Mouse (Mus musculus): Measurements from ENCODE around the gene Prtn3. TPM values are rescaled to one million over a fixed set of nuclear protein-coding genes. Genes with fewer than 3 reads are reported as not detected.

Gene Prtn3
- polyA plus RNA-seq, 1 experiment from 2014 or later, result 3.7 TPM

DNA sequence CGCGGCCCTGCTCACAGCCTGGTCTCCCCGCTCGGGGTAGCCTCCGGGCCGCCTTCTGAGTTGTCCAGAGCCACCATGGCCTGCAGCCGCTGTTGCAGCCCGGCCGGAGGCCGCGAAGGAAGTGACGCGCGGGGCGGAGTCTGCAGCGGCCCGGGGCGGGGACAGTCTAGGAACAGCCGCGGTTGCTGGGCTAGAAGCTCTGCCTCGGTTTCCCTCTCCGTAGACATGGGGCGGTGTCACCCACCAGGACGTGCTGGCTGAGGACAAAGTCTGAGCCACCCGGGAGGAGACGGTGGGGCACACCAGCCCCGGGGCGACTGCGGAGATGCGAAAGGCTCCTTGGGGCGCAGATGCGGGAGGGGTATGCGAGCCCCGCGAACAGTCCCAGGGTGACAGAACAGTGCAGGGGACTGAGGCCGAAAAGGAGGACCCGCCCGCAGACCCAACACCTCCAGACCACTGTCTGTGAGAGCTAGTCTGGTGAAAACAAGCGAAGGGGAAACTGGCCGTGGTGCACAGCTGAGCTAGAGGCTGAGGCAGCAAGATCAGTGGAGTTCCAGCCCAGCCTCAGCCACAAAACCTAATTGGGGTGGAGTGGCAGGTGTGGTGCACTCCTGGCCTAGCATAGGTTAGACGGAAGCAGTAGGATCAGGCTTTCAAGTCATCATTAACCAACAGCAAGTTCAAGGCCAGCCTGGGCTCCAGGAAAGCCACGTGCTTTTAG lies 42.7 kb downstream of the Prtn3 start, which contains the start of gene Kiss1r:
Gene Kiss1r, plus strand, starts transcription at position 164 of the 724 bp plus-strand sequence.
- Histone ChIP-seq H3K4me3 (replicated peaks) (peak within 1 kb of the TSS; percentile 75), H3K4me1 (replicated peaks) (peaks cover 59% of the 10 kb centered on the region), H3K9ac (peak within 1 kb of the TSS; percentile 97), H3K4me2 (replicated peaks) (peak within 1 kb of the TSS; percentile 92), H3K27ac (peak within 1 kb of the TSS; percentile 77), H3K9me3 (no peaks in the 10 kb centered on the region), H3K36me3 (0 out of 2 replicates have a peak, but pooled peaks cover under 1% of the 10 kb centered on the region), H3K27me3 (replicated peaks) (peaks cover 45% of the 10 kb centered on the region)
- WGBS, result 2% methylated on average over 42 of the region's 42 CpGs
- ATAC-seq, result peak; percentile 84

DNA sequence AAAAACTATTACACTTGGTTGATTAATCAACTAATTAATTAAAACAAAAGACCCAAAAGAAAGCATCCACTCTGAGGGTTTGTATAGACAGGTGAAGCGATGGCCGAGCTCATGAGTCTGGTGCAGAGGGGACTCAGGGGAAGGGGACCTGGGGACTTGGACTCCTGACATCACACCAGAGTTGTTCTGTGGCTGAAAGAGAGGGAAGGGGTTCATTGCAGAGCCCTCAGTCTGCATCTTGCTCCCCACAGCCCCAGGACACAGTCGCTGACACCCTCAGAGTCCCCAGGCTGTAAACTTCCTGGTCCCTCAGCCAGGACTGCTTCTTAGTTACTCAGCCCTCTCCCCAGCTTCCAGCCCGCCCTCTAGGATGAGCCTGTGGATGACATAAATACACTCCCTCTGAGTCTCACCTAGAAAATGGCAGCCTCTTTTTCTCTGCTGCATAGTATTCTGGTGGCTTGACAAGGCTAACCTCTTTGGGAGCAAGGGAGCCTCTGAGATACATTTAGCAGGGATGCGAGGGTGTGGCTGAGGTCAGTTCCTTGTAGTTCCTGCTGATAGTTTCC lies 43.3 kb downstream of the Prtn3 start:
- H3K27ac ChIP-seq, result peak overlapping the region; percentile 77; the same call in 1 of the 2 replicates
- H3K9ac ChIP-seq, result no peak overlapping the region
- H3K27me3 ChIP-seq (replicated peaks), result peaks cover 51% of the 10 kb centered on the region
- H3K4me1 ChIP-seq (replicated peaks), result peaks cover 55% of the 10 kb centered on the region
- 69% methylated on average over 5 of the region's 5 CpGs for WGBS
- H3K4me3 ChIP-seq (replicated peaks), result peak overlapping the region; percentile 75
- peak overlapping the region; percentile 92 for H3K4me2 ChIP-seq (replicated peaks)
- H3K9me3 ChIP-seq, result no peaks in the 10 kb centered on the region
- ATAC-seq, result no peak
- H3K36me3 ChIP-seq, result no peaks in the 10 kb centered on the region

DNA sequence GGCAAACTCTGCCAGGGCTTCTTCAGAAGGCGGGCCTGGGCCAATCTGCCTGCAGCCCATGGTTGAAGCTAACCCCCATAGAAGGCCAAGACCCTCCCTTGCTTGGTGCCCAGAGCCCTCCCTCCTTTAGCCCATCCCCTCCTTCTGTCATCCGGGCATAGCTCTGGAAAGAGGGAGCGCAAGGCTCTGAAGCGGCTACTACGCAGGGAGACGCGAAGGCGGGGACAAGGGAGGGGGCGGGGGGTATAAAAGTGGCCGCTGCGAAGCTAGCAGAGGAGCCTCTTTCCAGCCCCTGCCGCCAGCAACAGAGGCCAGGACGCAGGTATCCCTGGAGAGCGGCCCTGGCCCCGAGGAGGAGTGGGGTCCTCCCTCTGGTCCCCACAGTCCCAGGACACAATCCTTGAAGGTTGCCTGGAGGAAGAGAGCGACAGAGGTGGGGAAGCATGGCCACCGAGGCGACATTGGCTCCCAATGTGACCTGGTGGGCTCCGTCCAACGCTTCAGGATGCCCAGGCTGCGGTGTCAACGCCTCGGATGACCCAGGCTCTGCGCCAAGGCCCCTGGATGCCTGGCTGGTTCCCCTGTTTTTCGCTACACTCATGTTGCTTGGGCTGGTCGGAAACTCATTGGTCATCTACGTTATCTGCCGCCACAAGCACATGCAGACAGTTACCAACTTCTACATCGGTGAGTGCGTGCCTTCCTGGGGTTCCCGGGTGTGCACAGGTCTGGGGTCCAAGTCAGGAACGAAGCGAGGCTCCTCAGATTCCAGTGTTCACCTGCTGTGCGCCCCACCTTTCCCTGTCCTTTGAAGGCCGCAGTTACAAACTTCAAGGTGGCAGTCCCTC lies 44.2 kb downstream of the Prtn3 start:
- no peak for ATAC-seq
- Histone ChIP-seq H3K4me3 (replicated peaks) (peak overlapping the region; percentile 6), H3K4me2 (replicated peaks) (peak overlapping the region; percentile 53), H3K27ac (no peak overlapping the region), H3K36me3 (no peaks in the 10 kb centered on the region), H3K9me3 (no peaks in the 10 kb centered on the region), H3K27me3 (replicated peaks) (peaks cover 60% of the 10 kb centered on the region), H3K4me1 (replicated peaks) (peaks cover 54% of the 10 kb centered on the region), H3K9ac (peak overlapping the region; percentile 20; the same call in 1 of the 2 replicates)
- 12% methylated on average over 34 of the region's 35 CpGs for WGBS

DNA sequence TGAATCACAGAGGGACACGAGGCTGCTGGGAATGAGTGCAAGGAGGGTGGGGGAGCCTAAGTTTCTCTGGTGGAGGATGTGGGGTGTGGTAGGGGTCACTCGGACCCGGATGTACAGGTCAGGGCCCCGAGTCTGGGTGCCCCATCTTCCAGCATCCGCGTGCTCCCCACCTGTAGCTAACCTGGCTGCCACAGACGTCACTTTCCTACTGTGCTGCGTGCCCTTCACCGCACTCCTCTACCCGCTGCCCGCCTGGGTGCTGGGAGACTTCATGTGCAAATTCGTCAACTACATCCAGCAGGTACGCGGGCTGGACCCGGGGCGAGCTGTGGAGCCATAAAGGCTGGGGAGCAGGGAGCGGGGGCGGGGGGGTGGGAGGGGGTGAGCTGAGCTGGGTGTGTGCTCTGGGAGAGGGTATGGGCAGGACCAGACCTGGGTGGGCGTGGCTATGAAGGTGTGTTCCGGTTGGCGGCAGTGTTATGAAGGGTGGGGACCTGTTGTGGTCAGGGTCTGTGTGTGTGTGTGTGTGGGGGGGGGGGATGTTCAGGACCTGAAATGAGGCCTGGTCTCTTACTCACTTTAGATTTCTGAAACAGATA lies 45.1 kb downstream of the Prtn3 start:
- peaks cover 60% of the 10 kb centered on the region for H3K27me3 ChIP-seq (replicated peaks)
- no peak overlapping the region for H3K9ac ChIP-seq

DNA sequence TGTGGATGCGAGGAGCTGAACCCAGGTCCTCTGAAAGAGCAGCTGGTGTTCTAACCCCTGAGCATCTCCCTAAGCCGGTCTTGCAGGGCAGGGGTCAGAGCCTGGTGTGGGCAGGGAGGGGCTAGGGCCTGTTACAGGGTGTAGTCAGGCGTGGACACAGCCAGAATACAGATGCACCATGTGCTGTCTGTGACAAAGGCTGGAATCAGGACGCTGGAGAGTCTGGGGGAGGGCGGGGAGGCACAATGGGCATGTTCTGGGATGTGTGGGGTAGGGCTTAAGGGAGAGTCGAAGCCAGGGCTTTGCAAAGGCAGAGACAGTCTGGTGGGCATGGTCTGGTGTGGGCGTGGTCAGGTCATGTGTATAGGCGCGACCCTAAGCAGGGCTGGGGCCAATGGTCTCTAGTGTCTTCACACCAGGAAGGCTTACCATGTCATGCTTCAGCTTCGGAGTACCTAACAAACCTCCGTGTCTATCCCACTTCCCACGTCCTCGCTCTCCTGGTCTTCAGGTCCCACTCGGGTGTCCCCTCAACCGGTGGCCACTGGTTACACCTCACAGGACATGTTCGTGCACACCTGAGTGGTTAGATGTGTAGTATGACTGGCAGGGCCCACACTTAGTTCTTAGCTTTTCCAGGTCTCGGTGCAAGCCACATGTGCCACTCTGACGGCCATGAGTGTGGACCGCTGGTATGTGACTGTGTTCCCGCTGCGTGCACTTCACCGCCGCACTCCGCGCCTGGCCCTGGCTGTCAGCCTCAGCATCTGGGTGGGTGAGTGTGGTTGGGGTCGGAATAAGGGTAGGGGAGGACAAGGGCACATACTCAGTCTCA lies 46.0 kb downstream of the Prtn3 start:
- Histone ChIP-seq H3K36me3 (no peaks in the 10 kb centered on the region), H3K9ac (no peak overlapping the region), H3K4me1 (replicated peaks) (peaks cover 46% of the 10 kb centered on the region), H3K4me3 (replicated peaks) (peak overlapping the region; percentile 31; the same call in 1 of the 2 replicates), H3K27me3 (replicated peaks) (peaks cover 60% of the 10 kb centered on the region), H3K4me2 (replicated peaks) (peak overlapping the region; percentile 72), H3K27ac (no peak overlapping the region), H3K9me3 (no peaks in the 10 kb centered on the region)
- 27% methylated on average over 26 of the region's 26 CpGs for WGBS
- no peak for ATAC-seq

More for the DNA sequence above, 45.1 kb downstream of the Prtn3 start:
- WGBS, result 4% methylated on average over 21 of the region's 21 CpGs
- Histone ChIP-seq H3K9me3 (no peaks in the 10 kb centered on the region), H3K4me2 (replicated peaks) (peak overlapping the region; percentile 53), H3K4me1 (replicated peaks) (peaks cover 50% of the 10 kb centered on the region), H3K36me3 (no peaks in the 10 kb centered on the region), H3K4me3 (replicated peaks) (0 out of 2 replicates have a peak overlapping the region, but pooled peaks have one; percentile 6), H3K27ac (no peak overlapping the region)
- ATAC-seq, result no peak

DNA sequence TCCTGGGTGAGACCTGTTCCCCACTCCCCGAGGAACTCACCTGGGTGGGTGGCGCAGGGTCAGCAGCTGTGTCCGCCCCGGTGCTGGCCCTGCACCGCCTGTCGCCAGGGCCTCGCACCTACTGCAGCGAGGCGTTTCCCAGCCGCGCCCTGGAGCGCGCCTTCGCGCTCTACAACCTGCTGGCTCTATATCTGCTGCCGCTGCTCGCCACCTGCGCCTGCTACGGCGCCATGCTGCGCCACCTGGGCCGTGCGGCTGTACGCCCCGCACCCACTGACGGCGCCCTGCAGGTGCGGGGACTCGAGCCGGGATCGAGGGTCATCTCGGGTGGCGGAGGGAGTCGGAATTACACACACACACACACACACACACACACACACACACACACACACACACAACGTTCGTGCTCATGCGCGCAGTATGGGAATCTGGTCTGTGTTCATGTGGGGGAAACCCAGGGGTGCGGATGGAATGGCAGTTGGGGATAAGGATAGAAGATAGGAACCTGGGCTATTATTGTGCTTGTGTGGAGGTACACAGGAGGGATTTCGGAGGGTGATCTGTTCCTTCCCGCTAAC lies 46.8 kb downstream of the Prtn3 start, which contains the start of gene R3hdm4:
Gene R3hdm4, minus strand, starts transcription at position 251 of the 578 bp plus-strand sequence.
- Histone ChIP-seq H3K27me3 (replicated peaks) (peaks cover 60% of the 10 kb centered on the region), H3K27ac (no peak within 1 kb of the TSS), H3K4me1 (replicated peaks) (peaks cover 47% of the 10 kb centered on the region), H3K4me3 (replicated peaks) (peak within 1 kb of the TSS; percentile 31), H3K9me3 (no peaks in the 10 kb centered on the region), H3K4me2 (replicated peaks) (peak within 1 kb of the TSS; percentile 72), H3K36me3 (no peaks in the 10 kb centered on the region), H3K9ac (peak within 1 kb of the TSS; percentile 23; the same call in 1 of the 2 replicates)
- WGBS, result 4% methylated on average over 40 of the region's 41 CpGs
- ATAC-seq, result 0 out of 2 replicates have a peak, but pooled peaks have one; percentile 8

DNA sequence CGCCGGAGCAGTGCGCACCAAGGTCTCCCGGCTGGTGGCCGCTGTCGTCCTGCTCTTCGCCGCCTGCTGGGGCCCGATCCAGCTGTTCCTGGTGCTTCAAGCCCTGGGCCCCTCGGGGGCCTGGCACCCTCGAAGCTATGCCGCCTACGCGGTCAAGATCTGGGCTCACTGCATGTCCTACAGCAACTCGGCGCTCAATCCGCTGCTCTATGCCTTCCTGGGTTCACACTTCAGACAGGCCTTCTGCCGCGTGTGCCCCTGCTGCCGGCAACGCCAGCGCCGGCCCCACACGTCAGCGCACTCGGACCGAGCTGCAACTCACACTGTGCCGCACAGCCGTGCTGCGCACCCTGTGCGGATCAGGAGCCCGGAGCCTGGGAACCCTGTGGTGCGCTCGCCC lies 47.3 kb downstream of the Prtn3 start:
- no peak for ATAC-seq
- Histone ChIP-seq H3K4me2 (replicated peaks) (peak overlapping the region; percentile 72), H3K27ac (no peak overlapping the region), H3K36me3 (no peaks in the 10 kb centered on the region), H3K9ac (peak overlapping the region; percentile 23; the same call in 1 of the 2 replicates), H3K4me1 (replicated peaks) (peaks cover 49% of the 10 kb centered on the region), H3K27me3 (replicated peaks) (peaks cover 60% of the 10 kb centered on the region), H3K4me3 (replicated peaks) (peak overlapping the region; percentile 31), H3K9me3 (no peaks in the 10 kb centered on the region)
- WGBS, result 3% methylated on average over 34 of the region's 34 CpGs

DNA sequence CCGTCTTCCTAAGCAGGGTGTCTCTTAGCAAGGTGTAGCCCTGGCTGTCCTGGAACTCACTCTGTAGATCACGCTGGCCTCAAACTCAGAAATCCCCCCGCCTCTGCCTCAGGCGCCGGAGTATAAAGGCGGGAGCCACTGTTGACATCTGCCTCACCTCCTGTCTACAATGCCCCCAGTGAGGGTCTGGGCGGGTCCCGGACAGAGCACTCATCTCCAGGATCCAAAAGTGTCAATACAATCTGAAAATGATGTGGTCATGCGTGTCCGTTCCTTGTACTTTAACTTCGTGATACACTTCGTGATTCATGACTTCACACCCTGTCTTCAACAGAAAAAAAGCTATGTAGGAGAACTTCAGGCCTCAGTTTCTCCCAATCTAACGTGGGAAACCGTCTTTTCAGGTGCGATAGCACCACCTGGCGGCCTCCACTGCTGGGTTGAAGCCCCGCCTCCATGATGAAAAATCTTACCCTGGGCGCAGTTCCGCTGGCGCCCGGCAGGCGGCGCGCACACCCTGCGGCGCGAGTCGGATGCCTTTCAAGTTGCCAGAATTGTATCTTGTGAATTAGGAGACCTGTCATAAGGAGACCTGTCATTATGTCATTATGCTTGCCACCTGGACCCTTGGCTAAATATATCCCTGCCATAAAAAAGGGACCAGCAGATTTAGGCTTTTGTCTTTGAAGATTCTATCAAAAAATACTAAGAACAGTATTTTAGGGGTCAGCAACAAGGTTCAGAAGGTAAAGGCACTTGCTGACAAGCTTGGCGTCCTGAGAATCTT lies 50.9 kb downstream of the Prtn3 start:
- H3K4me3 ChIP-seq (replicated peaks), result peak overlapping the region; percentile 98; the same call in 1 of the 2 replicates
- peaks cover 33% of the 10 kb centered on the region for H3K27me3 ChIP-seq (replicated peaks)
- 11% methylated on average over 29 of the region's 29 CpGs for WGBS
- H3K36me3 ChIP-seq, result no peaks in the 10 kb centered on the region
- H3K4me2 ChIP-seq (replicated peaks), result peak overlapping the region; percentile 92
- no peaks in the 10 kb centered on the region for H3K9me3 ChIP-seq
- H3K4me1 ChIP-seq (replicated peaks), result peaks cover 45% of the 10 kb centered on the region
- peak overlapping the region; percentile 96 for H3K27ac ChIP-seq
- ATAC-seq, result 0 out of 2 replicates have a peak, but pooled peaks have one; percentile 0
- no peak overlapping the region for H3K9ac ChIP-seq

DNA sequence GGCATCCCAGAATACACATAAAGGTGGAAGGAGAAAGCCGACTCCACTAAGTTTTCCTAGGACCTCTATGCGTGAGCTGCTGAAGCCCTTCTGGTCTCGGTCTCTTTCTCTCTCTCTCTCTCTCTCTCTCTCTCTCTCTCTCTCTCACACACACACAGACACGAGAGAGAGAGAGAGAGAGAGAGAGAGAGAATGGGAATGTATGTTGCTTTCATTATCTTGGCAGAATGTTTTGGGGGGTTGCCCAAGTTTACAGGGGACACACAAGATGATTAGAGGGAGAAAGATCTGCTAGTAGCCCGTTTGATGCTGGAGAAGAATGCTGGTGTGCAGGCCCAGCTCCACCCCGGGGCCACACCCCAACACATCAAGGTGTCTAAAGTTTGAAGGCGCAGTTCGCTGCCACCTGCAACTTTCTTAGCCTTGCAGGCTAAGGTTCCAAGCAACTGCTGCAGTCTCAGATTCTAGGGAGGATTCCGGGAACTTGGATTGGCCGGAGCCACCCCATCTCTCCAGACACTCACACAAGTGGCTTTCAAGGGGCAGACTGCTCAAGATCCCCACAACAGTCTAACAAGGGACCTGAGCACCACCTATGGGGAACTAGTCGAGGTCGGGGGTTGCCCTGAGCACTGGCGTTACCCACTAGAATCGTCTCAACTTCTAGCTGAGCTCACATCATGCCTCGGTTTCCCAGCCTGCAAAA lies 51.7 kb downstream of the Prtn3 start:
- peaks cover 4% of the 10 kb centered on the region; the same call in 1 of the 2 replicates for H3K36me3 ChIP-seq
- 5% methylated on average over 14 of the region's 15 CpGs for WGBS
- peak; percentile 6; the same call in 1 of the 2 replicates for ATAC-seq
- H3K4me2 ChIP-seq (replicated peaks), result peak overlapping the region; percentile 92
- H3K9ac ChIP-seq, result peak overlapping the region; percentile 97
- H3K27ac ChIP-seq, result peak overlapping the region; percentile 96
- no peaks in the 10 kb centered on the region for H3K9me3 ChIP-seq
- H3K4me1 ChIP-seq (replicated peaks), result peaks cover 42% of the 10 kb centered on the region
- peak overlapping the region; percentile 98 for H3K4me3 ChIP-seq (replicated peaks)
- H3K27me3 ChIP-seq (replicated peaks), result peaks cover 25% of the 10 kb centered on the region

All from intestine, embryonic 15.5 days (tissue).